Mouse (Mus musculus): ENCODE results near the gene Rpusd4.

DNA sequence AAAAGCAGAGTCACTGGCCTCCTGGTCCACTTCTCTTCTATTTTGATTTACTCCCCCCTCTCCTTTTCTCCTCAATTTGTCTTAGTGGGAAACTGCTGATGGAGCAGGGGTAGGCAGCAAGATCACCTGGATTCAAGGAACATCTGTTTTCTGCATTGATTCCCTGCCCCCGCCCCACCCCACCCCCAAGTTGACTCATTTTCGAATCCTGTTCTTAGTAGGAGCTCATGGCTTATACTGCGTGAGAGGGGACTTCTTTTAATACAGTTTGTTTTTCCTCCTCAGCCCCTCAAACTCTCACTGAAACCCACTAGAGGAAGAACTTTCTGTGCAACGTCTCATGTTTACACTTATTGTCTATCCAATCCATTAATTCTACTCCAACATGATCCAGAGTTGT is 56.3 kb downstream of the Rpusd4 start:
- no peak for TF ChIP-seq CTCF (IDR thresholded peaks at IDR 0.05; ENCODE audit: low read depth)
- TF ChIP-seq EP300 (IDR thresholded peaks at IDR 0.05; ENCODE audit: low read depth), result no peak

All from heart, postnatal 0 days (tissue).